Mouse (Mus musculus) adrenal gland, adult 18-20 months (tissue): ENCODE data around the gene Ppcs. TPM values are rescaled to one million over a fixed set of nuclear protein-coding genes. Genes with fewer than 3 reads are reported as not detected.

Experiments
- DNase-seq, 2 experiments: peaks; one replicate each; pipeline ENCODE4 v3.0.0; 2021 to 2022; ENCODE audit warnings: low spot score in 2 of 2
- long read RNA-seq, 2 experiments: library from polyadenylated mRNA; stranded (forward); transcript quantifications; one replicate each; pipeline ENCODE4 v2.0.0; 2021
- total RNA-seq, 2 experiments: library from RNA; stranded (reverse); gene quantifications; 1 replicate in 1 of 2; 2 replicates in 1 of 2; pipeline ENCODE4 v1.2.3; 2021

Ppcs gene
- total RNA-seq = 10 to 100 TPM; 39.4 to 41.0 TPM
- long read RNA-seq, experiment 1, transcript Ppcs-201 (3 exons, 1,443 nt) = major isoform, 46 of 47 reads
- long read RNA-seq, experiment 1, partial matches to known transcripts = 0 of 47 reads
- long read RNA-seq, experiment 1, other reads (novel, unspliced or antisense) = 1 of 47 reads
- long read RNA-seq, experiment 2, transcript Ppcs-201 (3 exons, 1,443 nt) = major isoform, 158 of 164 reads
- long read RNA-seq, experiment 2, partial matches to known transcripts = 0 of 164 reads
- long read RNA-seq, experiment 2, other reads (novel, unspliced or antisense) = 3 of 164 reads

GRCm38 (mm10) chr4:119422294-119422964 is at the start of gene Ppcs, which contains the start of gene Zmynd12:
Gene Ppcs, minus strand, starts transcription at chr4:119422420.
Gene Zmynd12, plus strand, starts transcription at chr4:119422814.
- DNase-seq = peak; percentile 89

GRCm38 (mm10) chr4:119467720-119468380 is 45.6 kb upstream of the Ppcs start:
- no peak for DNase-seq

- no peak for DNase-seq
Observed at GRCm38 (mm10) chr4:119465841-119466240, 43.6 kb upstream of the Ppcs start.

- no peak for DNase-seq
Observed at GRCm38 (mm10) chr4:119463756-119464419, 41.7 kb upstream of the Ppcs start.

- peak; percentile 8 to 28 for DNase-seq
Observed at GRCm38 (mm10) chr4:119462858-119463755, 40.9 kb upstream of the Ppcs start.

- DNase-seq = no peak
Observed at GRCm38 (mm10) chr4:119462457-119462856, 40.2 kb upstream of the Ppcs start.

GRCm38 (mm10) chr4:119460728-119461141 is 38.5 kb upstream of the Ppcs start:
- no peak for DNase-seq

- DNase-seq = no peak
Observed at GRCm38 (mm10) chr4:119460296-119460695, 38.1 kb upstream of the Ppcs start.

GRCm38 (mm10) chr4:119453533-119453932 is 31.3 kb upstream of the Ppcs start:
- no peak for DNase-seq

- DNase-seq = no peak
Observed at GRCm38 (mm10) chr4:119453128-119453527, 30.9 kb upstream of the Ppcs start.

- no peak for DNase-seq
Observed at GRCm38 (mm10) chr4:119450436-119450835, 28.2 kb upstream of the Ppcs start.

- DNase-seq = no peak
Observed at GRCm38 (mm10) chr4:119447786-119448185, 25.6 kb upstream of the Ppcs start.

- DNase-seq = no peak
Observed at GRCm38 (mm10) chr4:119447261-119447660, 25.0 kb upstream of the Ppcs start.

GRCm38 (mm10) chr4:119442539-119442938 is 20.3 kb upstream of the Ppcs start:
- DNase-seq = no peak

- DNase-seq = no peak
Observed at GRCm38 (mm10) chr4:119441836-119442235, 19.6 kb upstream of the Ppcs start.

GRCm38 (mm10) chr4:119437936-119438335 is 15.7 kb upstream of the Ppcs start:
- DNase-seq = no peak

- peak in 1 of 2 experiments; percentile 47 for DNase-seq
Observed at GRCm38 (mm10) chr4:119430678-119431077, 8.5 kb upstream of the Ppcs start.

- no peak for DNase-seq
Observed at GRCm38 (mm10) chr4:119427680-119428079, 5.5 kb upstream of the Ppcs start.

- DNase-seq = no peak
Observed at GRCm38 (mm10) chr4:119425601-119426000, 3.4 kb upstream of the Ppcs start.

- no peak for DNase-seq
Observed at GRCm38 (mm10) chr4:119425077-119425476, 2.9 kb upstream of the Ppcs start.
